Mouse (Mus musculus) myocyte (in vitro differentiated cells): ENCODE data around the gene Zfp961. TPM values are rescaled to one million over a fixed set of nuclear protein-coding genes. Genes with fewer than 3 reads are reported as not detected.

ENCODE experiments used
- H3K27me3 ChIP-seq: one replicate; pipeline ENCODE4 v1.6.1; 2011; ENCODE audit not compliant: control insufficient read depth, insufficient read depth, insufficient read length
- H3K36me3 ChIP-seq: one replicate; pipeline ENCODE4 v1.6.1; 2011; ENCODE audit not compliant: control insufficient read depth, insufficient read depth
- H3K4me2 ChIP-seq: one replicate; pipeline ENCODE4 v1.6.1; 2011; ENCODE audit warnings: low read depth, control low read depth
- H3K4me3 ChIP-seq: one replicate; pipeline ENCODE4 v1.5.1; 2011; ENCODE audit warnings: mild to moderate bottlenecking, control low read depth, moderate library complexity
- H3K79me2 ChIP-seq: one replicate; pipeline ENCODE4 v1.6.1; 2011; ENCODE audit not compliant: control insufficient read depth, insufficient read depth
- H3ac ChIP-seq: one replicate; pipeline ENCODE4 v1.6.1; 2011; ENCODE audit not compliant: control insufficient read depth, insufficient read length
- CEBPB ChIP-seq: IDR thresholded peaks from 2 replicates; pipeline ENCODE4 v1.6.1; 2011; ENCODE audit warnings: mild to moderate bottlenecking, moderate library complexity; ENCODE audit not compliant: poor library complexity, insufficient read depth, severe bottlenecking
- E2F4 ChIP-seq: IDR thresholded peaks from one replicate; pipeline ENCODE4 v1.6.1; 2011; ENCODE audit warnings: mild to moderate bottlenecking, control low read depth, moderate library complexity; ENCODE audit not compliant: insufficient read depth
- MAX ChIP-seq: IDR thresholded peaks from one replicate; pipeline ENCODE4 v1.6.1; 2011; ENCODE audit warnings: low read depth, mild to moderate bottlenecking, control low read depth
- MYOD1 ChIP-seq, 3 experiments: IDR thresholded peaks; one replicate each; pipeline ENCODE4 v1.6.1; 2011; ENCODE audit warnings: control low read depth in 2 of 3, low read depth in 2 of 3, mild to moderate bottlenecking in 2 of 3, moderate library complexity in 1 of 3; ENCODE audit not compliant: insufficient read length in 2 of 3, control insufficient read depth in 1 of 3
- MYOG ChIP-seq, 3 experiments: IDR thresholded peaks; one replicate each; pipeline ENCODE4 v1.6.1; 2011; ENCODE audit warnings: control low read depth in 2 of 3, low read depth in 2 of 3, mild to moderate bottlenecking in 2 of 3; ENCODE audit not compliant: insufficient read length in 2 of 3, control insufficient read depth in 1 of 3, insufficient read depth in 1 of 3
- POLR2A ChIP-seq: IDR thresholded peaks from one replicate; pipeline ENCODE4 v1.6.1; 2011; ENCODE audit warnings: low read depth, mild to moderate bottlenecking, control low read depth, moderate library complexity; ENCODE audit not compliant: insufficient read length
- POLR2AphosphoS2 ChIP-seq: IDR thresholded peaks from one replicate; pipeline ENCODE4 v1.6.1; 2011; ENCODE audit warnings: low read depth, control low read depth; ENCODE audit not compliant: insufficient read length
- REST ChIP-seq: IDR thresholded peaks from one replicate; pipeline ENCODE4 v1.6.1; 2011; ENCODE audit warnings: mild to moderate bottlenecking, control low read depth, moderate library complexity; ENCODE audit not compliant: insufficient read depth, insufficient read length
- SRF ChIP-seq: IDR thresholded peaks from one replicate; pipeline ENCODE4 v1.6.1; 2011; ENCODE audit warnings: low read depth; ENCODE audit not compliant: control insufficient read depth, insufficient read length
- TCF12 ChIP-seq: IDR thresholded peaks from one replicate; pipeline ENCODE4 v1.6.1; 2011; ENCODE audit warnings: mild to moderate bottlenecking, control low read depth; ENCODE audit not compliant: poor library complexity, insufficient read depth, severe bottlenecking
- TCF3 ChIP-seq: IDR thresholded peaks from one replicate; pipeline ENCODE4 v1.6.1; 2011; ENCODE audit warnings: low read depth, control low read depth; ENCODE audit not compliant: insufficient read length
- USF1 ChIP-seq: IDR thresholded peaks from one replicate; pipeline ENCODE4 v1.6.1; 2011; ENCODE audit warnings: low read depth, mild to moderate bottlenecking, control low read depth, moderate library complexity
- polyA plus RNA-seq: library from polyadenylated mRNA; unstranded; fragments of >200 nt; fragmentation: generic; extraction: Trizol; gene quantifications from one replicate; pipeline ENCODE4 v1.2.1, GENCODE M21; 2012; ENCODE audit warnings: missing spikeins

The Zfp961 gene
- polyA plus RNA-seq, 1 experiment = 2.7 TPM

DNA sequence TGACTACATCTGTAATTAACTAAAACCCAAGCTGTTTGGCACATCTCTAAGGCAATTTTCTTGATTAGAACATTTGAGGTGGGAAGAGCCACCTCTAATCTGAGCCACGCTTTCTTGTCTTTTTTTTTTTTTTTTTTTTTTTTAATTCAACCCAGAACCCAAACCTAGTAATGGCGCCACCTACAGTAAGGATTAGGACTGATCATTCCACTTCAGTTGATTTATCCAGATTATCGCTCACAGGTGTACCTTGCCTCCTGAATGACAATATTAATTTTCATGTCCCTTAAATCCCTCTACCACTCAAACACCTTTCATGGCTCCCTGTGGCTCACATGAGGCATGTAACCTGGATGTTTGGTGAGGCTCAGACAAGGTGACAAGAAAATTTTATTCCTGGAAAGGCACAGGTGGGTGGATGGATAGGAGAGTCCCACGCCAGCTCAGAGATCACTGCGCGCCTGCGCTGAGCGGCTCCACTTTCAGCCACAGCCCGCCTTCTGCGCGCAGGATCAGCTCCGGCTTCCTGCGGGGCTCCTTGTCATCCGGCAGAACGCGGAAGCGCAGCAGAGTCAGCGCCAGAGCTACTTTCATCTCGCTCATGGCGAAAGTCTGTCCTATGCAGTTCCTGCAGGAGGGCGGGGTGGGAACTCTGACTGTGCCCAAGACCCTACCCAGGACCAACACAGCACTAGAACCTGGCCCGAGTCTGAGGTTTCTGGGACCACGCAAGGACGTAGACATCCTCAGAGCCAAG, 37.5 kb downstream of the Zfp961 start:
- Histone ChIP-seq H3K4me2 (no peak overlapping the region), H3K79me2 (no peaks in the 10 kb centered on the region), H3K36me3 (no peaks in the 10 kb centered on the region), H3K27me3 (peaks cover 34% of the 10 kb centered on the region), H3ac (no peak overlapping the region), H3K4me3 (no peak overlapping the region)
- TF ChIP-seq REST (no peak), USF1 (no peak), E2F4 (no peak), MAX (no peak), CEBPB (no peak), MYOG (IDR thresholded peaks at IDR 0.05; ENCODE audit: control insufficient read depth in 1 of 3, insufficient read depth in 1 of 3, insufficient read length in 2 of 3, low read depth in 2 of 3) (no peak), TCF3 (no peak), SRF (no peak), POLR2AphosphoS2 (no peak), POLR2A (no peak), MYOD1 (IDR thresholded peaks at IDR 0.05; ENCODE audit: control insufficient read depth in 1 of 3, insufficient read length in 2 of 3, low read depth in 2 of 3) (no peak), TCF12 (no peak)

GRCm38 (mm10) chr8:71988867-71989599, 38.2 kb downstream of the Zfp961 start:
- H3K36me3 ChIP-seq = no peaks in the 10 kb centered on the region
- no peak overlapping the region for H3ac ChIP-seq
- H3K4me3 ChIP-seq = no peak overlapping the region
- TF ChIP-seq TCF12 (no peak), E2F4 (no peak), POLR2AphosphoS2 (no peak), POLR2A (no peak), MAX (no peak), MYOG (IDR thresholded peaks at IDR 0.05; ENCODE audit: control insufficient read depth in 1 of 3, insufficient read depth in 1 of 3, insufficient read length in 2 of 3, low read depth in 2 of 3) (no peak), USF1 (no peak), TCF3 (no peak), SRF (no peak), REST (no peak), CEBPB (no peak), MYOD1 (IDR thresholded peaks at IDR 0.05; ENCODE audit: control insufficient read depth in 1 of 3, insufficient read length in 2 of 3, low read depth in 2 of 3) (no peak)
- no peak overlapping the region for H3K4me2 ChIP-seq
- no peaks in the 10 kb centered on the region for H3K79me2 ChIP-seq
- peaks cover 35% of the 10 kb centered on the region for H3K27me3 ChIP-seq

- TF ChIP-seq POLR2A (no peak), REST (no peak)
- Histone ChIP-seq H3K36me3 (no peaks in the 10 kb centered on the region), H3K27me3 (no peaks in the 10 kb centered on the region), H3K4me2 (no peak overlapping the region), H3K79me2 (no peaks in the 10 kb centered on the region), H3ac (no peak overlapping the region), H3K4me3 (no peak overlapping the region)
These were observed 48.6 kb downstream of the Zfp961 start for GRCm38 (mm10) chr8:71999434-71999833.

GRCm38 (mm10) chr8:72000223-72000622, 49.4 kb downstream of the Zfp961 start:
- TF ChIP-seq TCF3 (no peak), REST (no peak), TCF12 (no peak), MYOG (IDR thresholded peaks at IDR 0.05; ENCODE audit: control insufficient read depth in 1 of 3, insufficient read depth in 1 of 3, insufficient read length in 2 of 3, low read depth in 2 of 3) (no peak), CEBPB (no peak), E2F4 (no peak), SRF (no peak), MAX (no peak), POLR2AphosphoS2 (no peak), USF1 (no peak), MYOD1 (IDR thresholded peaks at IDR 0.05; ENCODE audit: control insufficient read depth in 1 of 3, insufficient read length in 2 of 3, low read depth in 2 of 3) (no peak)
- no peaks in the 10 kb centered on the region for H3K79me2 ChIP-seq
- no peaks in the 10 kb centered on the region for H3K27me3 ChIP-seq
- no peaks in the 10 kb centered on the region for H3K36me3 ChIP-seq
- no peak overlapping the region for H3ac ChIP-seq
- no peak overlapping the region for H3K4me2 ChIP-seq
- H3K4me3 ChIP-seq = no peak overlapping the region
